11 mouse cellular contexts compared by ENCODE assay signal in genomic region chr3:138652206-138652605, GRCm38 (mm10).
"Had no signal": no experiment of that assay in that cellular context is flagged by ENCODE, and none has a peak within 500 bp of the region (broad histone marks: within the 10 kb centered on the region; RNA-seq: fewer than 3 reads in every experiment).

No protein-coding gene starts in this region.

- H3K9me3 ChIP-seq: midbrain, embryonic 12.5 days had no signal

- H3K9ac ChIP-seq: lung, embryonic 14.5 days; midbrain, embryonic 12.5 days had no signal

- H3K4me3 ChIP-seq: megakaryocyte, embryonic 14.5 days; midbrain, embryonic 12.5 days had no signal

- H3K4me2 ChIP-seq: lung, embryonic 14.5 days; midbrain, embryonic 12.5 days had no signal

- ATAC-seq: midbrain, embryonic 16.5 days had no signal

- H3K4me1 ChIP-seq: megakaryocyte, embryonic 14.5 days; midbrain, embryonic 12.5 days had no signal

- H3K36me3 ChIP-seq: midbrain, embryonic 12.5 days had no signal

- DNase-seq: kidney, adult 8-10 months; kidney, postnatal 25 days; lung, embryonic 14.5 days; lung, postnatal 10 days; right cerebral cortex, adult 18-20 months; right cerebral cortex, postnatal 25 days; thymus, postnatal 36 days had no signal

- H3K27me3 ChIP-seq: megakaryocyte, embryonic 14.5 days; midbrain, embryonic 12.5 days had no signal

- H3K27ac ChIP-seq: macrophage; midbrain, embryonic 12.5 days had no signal
